Mouse (Mus musculus) kidney, postnatal 4 days (tissue): ENCODE data around the gene Epn2.

Experiments used
- DNase-seq, 2 experiments: peaks; one replicate each; pipeline ENCODE4 v3.0.0; 2021; ENCODE audit warnings: mixed read lengths in 2 of 2

The Epn2 gene

DNA sequence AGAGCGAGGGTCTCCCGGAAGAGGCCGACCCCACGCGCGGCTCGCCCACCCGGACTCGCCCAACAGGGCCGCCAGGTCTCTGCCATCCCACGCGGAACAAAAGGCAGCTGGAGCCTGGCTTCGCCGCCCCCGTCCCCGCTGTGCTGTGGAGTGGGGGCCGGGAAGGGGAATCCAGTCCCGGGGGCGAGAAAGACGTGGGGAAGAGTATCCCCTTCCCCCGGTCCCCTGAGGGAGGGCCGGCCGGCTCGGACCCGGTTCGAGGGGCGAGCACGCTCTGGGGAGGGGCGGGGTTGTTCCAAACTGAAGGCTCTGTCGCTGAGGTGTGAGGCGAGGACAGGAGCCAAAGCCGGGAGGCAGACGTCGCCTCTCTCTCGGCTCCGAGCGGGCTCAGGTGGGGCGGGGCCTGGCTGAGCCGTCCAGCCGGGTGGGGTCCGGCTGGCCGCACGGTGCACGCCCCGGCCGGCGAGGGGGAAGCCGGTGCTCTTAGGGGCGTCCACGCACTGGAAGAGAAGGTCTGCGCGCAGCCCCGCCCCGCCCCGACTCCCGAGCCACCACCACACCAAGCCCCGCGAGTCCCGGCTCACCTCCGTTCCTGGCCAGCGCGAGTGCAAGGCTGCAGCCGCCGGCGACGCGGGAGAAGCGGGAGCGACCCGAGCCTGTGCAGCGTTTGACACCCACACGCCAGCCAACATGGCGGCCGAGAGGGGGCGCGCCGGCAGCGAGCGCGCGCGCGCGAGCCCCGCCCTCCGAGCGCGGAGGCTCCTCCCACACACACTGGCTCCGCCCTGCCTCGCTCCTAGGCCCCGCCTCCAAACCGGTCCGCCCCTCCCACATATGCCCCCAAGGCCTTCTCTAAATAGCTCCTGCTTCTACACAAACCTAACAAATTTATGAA is at the start of gene Epn2:
Gene Epn2, minus strand, starts transcription at position 705 of the 895 bp plus-strand sequence.
- DNase-seq = peak; percentile 88 to 91

DNA sequence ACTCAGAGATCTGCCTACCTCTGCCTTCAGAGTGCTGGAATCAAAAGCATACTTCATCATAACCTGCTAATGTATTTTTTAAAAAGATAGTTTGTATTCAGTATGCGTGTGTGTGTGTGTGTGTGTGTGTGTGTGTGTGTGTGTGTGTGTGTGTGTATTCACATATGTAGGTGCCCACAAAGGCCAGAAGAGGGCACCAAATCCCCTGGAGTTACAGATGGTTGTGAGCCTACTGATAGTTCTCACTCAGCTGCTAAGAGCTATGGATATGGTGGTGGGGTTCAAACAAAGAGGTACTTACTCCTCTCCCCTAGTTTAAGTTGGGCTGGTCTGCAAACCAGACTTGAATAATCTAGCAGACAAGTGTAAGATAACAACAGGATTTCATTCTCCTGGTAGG is 47.0 kb upstream of the Epn2 start:
- no peak for DNase-seq

DNA sequence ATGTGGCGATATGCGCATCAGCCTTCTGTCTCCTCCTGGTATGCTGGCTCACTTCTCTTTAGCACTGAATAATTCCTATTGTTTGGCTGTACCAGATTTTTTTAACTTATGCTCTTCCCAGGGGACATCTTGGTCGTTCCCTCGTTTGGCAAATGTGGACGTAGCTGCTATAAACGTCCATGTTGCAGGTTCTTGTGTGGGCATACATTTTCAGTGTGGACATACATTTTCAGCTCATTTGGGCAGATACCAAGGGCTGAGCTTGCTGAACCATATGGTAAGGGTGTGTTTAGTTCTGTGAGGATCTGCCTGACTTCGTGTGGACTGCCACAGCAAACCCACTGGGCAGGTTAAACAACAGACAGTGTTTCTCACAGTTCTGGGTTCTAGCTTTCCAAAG is 45.6 kb upstream of the Epn2 start:
- DNase-seq = no peak

DNA sequence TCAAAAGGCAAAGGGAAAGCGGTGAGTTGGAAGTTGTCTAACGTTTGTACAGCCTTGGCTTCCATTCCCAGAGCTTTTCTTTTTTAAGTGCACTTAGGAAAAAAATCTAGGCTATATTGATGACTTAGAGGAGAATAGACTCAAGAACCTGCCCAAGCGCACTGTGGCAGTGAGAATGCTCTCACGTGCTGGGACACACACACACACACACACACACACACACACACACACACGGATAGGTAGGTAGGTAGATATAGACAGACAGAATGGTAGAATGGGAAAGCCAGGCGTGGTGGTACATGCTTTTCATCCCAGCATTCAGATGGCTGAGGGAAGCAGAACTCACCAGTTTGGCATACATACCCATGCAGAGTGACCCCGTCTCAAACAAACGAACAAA is 41.3 kb upstream of the Epn2 start:
- DNase-seq = no peak

DNA sequence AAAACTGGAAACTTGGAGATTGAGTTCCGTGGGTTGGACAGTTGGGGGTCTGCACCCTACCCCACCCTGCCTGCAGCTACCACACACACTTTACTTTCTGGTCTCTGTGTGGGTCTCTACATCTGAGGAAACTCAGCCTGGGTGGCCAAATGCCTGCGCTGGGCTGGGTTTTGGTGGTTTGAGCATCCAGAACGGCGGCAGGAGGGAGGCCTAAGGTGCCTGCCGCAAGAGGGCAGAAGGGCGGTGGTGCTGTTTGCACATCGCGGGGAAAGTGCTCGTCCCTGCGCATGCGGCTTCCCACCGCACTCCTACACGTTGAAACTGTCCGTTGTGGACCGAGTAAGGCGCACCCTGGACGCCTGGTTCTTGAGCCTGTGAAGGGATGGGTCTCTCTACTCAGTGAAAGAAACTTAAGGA is 40.8 kb upstream of the Epn2 start:
- DNase-seq = peak; percentile 92 to 94

DNA sequence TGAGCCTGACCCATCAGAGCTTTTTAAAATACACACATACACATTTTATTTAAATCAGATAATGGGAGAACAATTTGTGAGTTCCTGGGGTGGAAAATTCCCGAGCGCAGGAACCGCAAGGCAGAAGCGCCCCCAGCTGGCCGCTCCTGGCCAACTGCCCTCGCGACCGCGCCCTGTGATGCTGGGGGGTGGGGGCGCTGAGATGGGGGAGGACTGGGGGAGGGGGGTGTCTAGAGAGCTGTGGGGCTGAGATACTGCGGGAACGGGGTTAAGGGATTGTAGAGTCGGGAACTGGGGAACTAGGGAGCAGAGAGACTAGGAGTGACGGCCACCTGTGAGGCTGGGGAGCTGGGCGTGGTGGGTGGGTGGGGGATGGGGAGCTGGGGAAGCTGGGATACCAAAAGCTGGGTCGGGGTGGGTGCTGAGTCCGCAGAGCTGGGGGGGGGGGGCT is 40.3 kb upstream of the Epn2 start:
- peak; percentile 86 to 88 for DNase-seq

DNA sequence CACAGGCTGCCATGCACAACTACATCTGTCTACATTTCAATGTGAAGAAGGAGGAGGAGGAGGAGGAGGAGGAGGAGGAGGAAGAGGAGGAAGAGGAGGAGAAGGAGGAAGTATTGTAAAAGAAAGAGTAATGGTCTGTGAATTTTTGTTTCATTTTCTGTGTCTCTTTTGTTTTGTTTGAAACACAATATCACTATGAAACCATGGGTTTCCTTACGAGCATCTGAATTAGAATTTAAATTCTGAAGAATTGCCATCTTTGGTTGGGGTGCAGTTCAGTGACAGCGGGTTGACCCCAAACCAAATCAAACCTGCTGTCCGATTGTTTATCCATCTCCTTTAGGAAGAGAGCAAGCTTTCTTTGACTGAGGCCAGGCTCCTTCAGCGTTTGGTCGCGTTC is 39.9 kb upstream of the Epn2 start:
- DNase-seq = no peak

DNA sequence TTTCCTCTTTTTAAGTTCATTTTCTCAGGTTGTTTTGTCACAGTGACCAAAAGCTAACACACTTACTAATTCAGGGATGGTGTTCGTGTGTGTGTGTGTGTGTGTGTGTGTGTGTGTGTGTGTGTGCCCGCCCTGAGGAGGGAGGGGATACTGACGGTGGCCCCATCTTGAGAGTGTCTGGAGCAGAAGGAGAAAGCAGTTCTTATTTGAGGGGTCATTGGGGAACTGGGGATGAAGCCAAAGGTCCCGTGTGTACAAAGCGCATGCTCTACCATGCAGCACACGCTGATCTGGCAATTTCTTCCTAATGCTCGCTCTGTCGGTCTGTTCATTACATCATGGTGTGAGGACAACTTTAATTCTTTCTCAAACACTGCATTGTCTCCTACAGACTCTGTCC is 39.1 kb upstream of the Epn2 start:
- DNase-seq = no peak

DNA sequence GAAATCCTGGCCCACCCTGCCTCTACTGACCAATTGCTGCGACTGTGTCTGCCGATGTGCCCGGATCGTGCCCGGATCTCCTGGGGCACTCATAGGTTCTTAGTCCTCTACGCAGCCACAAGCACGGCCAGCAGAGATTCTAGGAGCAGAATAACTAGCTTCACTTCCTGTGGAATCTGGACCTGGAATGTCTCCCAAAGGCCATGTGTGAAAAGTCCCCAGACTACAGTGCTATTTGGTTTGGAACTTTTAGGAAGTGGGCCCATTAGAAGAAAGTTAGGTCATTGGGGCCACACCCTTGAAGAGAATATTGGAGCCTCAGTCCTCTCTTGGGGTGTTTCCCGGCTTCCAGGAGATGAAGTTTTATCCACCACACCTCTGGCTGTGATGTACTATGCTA is 38.6 kb upstream of the Epn2 start:
- peak in 1 of 2 experiments; percentile 29 for DNase-seq

DNA sequence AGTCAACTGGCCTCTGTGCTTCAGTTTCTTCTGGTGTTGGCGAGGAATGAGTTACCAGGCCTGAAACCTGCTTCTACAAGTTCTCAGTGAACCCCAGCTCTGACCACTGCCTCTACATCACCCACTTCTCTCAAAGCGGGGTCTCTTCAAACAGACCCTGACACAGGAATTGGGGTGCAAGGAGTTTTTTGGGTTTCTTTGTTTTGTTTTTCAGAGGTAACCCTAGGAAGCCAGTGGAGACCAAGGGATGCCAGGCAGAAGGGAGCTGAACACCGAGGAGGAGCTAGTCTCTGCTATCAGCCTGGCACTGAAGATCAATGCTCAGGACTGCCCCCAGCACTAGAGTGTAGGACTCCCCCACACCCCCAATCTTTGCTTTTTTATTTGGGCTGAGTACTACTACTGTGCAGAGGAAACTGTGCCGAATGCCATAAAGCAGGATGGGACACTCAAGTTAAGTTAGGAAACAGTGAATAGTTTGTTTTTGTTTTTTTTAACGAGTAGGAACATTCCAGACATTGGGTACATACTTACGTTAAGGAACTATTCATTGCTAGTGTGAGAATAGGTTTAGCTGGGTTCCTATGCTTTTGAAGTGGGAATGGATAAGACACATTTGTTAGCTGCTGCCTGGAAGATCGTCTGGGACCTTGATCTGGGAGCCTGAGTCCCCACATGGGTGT is 37.9 kb upstream of the Epn2 start:
- no peak for DNase-seq

DNA sequence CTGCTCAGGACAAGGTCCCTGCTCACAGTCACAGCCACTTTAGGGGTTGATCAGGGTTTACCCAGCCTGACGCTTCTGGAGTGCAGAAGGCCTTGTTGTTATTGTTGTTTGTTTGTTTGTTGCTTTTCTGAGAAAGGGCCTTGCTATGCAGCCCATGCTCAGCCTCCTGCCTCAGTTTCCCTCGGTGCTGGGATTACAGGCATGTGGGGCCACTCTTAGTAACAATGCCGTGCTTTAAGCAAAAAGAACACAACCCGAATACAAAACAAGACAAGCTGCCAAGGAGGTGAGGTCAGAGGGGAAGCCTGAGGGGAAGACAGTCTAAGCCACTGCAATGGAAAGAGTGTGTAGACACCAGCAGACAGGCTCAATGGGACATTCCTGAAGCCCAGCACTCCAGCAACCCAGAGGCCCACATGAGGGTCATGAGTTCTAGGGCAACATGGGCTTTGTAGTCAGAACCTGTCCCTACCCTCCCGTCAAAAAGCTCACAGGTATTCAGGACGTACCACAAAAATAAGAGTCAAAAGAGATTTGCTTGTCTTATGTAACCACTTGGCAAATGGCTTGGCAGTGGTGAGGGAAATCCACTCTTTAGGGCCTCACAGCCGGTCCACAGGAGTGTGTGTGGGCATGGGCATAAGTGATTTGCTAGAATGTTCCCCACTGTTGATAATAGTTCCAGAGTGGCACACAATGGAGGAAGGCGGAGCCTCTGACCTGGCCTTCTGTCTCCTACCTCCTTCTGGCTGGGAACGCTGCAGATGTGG is 37.2 kb upstream of the Epn2 start:
- no peak for DNase-seq

DNA sequence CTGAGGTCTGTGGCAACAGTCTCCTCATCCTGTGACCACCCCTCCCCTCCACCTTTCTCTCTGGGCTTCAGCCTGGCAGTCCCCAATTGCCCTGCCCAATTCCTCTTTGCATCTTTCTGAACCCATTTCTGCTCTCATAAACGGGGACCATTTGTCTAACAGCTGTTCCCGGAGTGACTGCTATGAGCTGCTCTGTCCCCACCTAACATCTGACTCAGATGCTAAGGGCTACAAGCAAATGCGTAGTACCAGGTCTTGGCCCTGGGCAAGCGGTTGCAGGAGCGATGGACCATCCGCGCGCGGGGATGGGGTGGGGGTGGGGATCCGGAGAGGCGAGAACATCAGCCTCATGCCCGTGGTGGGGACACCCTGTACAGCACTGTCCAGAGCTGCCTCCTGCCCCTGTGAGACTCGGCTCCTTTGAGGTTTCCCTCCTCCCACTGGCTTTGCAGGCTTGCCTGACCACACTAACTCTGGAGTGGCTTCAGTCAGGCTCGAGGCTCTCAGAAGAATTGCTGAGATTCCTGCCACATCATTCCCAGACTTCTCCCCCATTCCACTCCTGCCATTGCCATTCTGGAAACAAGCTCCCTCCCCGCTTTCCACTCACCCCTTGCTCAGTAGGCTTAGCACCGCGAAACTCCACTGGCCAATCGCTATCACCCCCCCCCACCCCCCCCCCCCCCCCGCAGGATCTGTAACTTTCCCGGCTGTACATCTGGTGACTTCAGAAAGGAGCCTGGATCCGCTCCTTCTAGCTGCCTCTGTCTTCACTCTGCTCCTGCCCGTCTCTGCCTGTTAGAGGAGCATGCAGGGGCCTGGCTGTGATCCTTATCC is 36.4 kb upstream of the Epn2 start:
- DNase-seq = peak; percentile 49 to 69

DNA sequence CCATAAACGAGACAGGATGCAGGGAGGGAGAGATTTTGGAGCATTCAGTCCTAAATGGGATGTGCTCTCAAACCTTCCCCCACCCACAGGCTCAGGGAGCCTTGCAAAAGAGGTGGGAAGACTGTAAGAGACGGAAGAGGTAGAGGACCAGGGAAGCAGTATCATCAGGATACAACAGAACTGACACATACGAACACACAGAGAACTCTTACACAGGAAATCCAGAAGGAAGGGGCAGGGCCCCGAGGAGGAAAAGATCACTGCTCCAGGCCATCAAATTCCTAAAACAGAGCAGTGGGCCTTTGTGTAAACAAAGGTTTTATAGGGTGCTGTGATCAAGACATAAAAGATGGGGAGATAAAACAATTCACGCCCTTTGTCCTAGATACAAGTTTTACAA is 34.9 kb upstream of the Epn2 start:
- no peak for DNase-seq

DNA sequence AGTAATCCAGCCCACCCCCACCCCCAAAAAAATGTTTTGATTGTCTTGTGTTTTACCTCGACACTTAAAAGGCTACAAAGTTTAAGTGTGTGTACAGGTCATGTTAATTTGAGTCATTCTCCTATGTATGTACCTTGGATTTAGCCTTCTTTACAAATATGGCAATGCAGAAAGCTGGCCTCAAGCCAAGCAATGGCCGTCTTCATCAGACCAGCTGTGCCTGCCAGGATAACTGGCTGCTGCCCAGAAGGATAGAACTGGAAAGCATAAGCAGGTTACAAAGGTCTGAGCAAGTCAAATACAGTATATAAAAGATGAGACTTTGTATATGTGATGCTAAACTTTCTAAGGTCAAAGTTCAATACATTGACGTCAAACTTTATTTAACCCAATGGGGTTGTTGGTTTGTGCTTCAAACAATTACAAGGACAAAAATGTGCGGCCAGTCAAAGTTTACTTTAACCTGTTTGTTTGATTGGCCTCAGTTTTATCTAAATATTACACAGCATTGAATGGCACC is 32.7 kb upstream of the Epn2 start:
- DNase-seq = no peak

DNA sequence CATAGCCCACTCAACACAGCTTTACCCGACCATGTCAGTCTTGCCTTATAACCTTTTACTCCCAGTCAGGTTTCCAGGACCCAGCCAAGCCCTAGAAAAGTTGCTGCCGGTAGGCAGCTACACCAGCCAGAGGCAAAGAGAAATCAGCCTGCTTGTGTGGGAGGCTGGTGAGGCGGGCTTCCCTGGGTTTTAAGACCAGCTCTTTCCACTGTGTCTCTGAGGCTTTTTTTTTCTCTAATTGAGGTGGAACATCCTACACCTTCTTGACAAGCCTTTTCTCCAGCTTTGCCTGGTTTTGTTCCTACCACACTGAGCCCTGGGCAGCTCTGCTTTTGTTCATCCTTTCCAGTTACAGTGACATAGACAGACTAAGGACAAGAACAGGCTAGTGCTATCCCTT is 31.7 kb upstream of the Epn2 start:
- no peak for DNase-seq

DNA sequence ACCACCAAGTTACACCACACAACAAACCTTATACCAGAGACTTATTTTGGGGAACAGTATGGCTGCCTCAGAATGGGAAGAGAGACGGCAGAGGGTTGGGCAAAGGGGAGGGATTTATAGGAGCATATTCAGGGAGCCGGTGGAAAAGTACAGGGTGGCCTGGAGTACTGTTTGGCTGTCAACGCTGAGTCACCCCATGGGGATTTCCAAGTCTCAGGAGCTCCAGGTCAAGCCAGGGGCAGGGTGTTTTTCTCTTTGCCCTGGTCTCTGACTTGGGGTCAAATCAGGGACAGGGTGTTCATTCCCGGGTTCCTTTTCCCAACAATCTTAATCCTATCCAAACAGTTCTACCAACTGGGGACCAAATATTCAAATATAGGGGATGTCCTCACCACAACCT is 28.6 kb upstream of the Epn2 start:
- no peak for DNase-seq

DNA sequence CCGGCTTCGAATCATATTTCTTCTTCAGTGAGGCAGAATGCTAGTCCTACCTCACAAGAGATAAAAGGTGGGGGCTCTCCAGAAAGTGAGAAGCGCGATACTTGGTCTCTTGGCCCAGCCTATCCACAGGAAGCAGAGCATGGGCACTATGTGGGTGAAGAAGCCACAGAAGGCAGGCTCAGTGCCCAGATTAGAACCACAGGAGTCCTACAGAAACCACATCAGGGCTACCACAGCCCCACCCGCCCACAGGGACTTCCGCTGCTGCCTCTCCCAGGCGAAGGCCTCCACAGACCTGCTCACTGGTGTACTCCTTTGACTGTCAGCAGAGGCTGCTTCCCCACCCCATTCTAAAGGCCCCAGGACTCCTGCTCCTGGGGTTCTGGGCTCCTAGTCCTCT is 23.2 kb upstream of the Epn2 start:
- no peak for DNase-seq

DNA sequence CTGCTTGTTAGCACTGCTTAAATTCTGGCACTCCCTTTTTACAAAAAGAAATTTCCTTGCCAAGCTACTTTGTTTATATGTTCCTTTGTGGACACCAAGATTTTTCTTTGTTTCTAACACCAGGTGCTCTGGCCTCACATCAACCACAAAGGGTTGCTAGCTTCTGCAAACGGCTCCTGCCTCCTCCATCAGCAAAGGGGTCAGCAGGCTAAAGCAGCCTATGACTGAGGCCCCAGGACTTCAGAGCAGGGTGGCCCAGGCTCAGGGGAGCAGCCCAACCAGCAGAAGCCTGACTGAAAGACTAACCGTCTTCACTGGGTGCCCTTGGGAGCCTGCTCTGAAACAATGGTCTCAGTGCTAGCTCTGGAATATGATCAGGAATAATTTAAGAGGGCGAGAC is 22.0 kb upstream of the Epn2 start:
- no peak for DNase-seq

DNA sequence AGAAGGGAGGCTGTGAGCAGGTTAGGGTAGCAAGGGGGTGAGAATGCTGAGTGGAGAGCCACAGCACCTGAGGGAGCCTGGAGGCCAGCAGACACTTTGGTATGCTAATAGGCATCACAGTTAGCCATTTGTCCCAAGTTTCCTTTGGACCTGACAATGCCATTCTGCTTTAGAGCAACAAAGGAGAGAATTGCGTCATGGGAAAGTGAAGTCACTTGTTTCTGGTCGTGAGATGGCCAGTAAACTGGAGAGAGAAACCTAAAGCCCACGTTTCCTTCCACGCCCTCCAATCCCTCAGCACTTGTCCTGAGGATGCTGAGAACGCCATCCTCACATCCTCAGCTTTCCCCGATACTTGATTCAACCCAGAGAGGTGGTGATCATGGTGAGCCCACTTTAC is 18.9 kb upstream of the Epn2 start:
- DNase-seq = no peak

DNA sequence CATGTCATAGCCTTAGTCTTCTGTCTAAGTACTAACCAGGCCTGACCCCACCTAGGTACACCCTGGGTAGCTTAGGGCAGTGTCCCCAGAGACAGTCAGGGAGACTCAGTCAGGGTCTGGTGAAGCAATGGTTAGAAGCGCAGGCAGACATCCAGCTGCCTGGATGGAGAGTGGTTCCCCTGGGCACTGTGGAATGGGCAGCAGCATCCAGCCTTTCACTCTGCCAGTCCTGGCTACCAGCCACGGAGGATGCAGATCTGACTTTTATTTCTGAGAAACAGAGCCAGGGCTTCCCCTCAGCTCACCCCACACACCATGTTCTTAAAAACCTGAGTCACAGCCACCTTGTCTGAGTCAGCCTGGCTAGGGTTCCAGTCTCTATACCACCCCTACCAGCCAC is 18.0 kb upstream of the Epn2 start:
- DNase-seq = no peak

DNA sequence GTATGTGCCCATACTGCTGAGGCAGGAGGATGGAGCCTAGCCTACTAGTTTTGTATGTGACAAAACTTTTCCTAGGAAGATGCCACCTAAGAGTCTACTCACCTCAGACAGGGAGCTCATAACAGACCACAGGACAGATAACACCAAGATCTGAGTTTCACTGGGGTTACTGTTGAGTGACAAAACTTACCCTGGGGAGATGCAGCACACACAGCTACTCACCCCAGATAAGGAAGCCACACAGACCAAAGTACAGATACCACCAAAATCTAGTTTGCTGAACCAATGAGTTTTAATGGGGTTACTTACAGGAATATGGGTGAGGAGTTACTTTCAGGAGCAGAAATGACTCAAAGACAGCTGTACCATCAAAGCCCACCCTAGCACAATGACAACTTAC is 13.6 kb upstream of the Epn2 start:
- no peak for DNase-seq

DNA sequence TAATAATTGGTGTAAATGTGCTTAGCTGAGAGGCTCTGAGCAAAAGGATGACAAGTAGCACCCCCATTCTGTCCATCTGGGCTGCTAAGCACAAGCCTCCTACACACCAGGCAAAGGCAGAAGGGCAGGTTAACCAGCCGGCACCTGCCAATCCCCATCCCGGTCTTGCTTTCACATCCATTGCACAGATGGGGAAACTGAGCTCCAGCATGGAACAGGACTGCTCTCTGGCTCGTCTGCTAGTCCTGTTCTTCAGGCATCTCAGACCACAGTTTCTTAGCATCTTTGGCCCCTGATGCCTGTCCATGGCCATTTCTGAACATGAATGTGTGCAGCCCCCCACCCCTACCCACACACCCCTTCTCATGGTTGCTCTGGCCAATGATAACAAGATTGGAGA is 12.6 kb upstream of the Epn2 start:
- no peak for DNase-seq
